Mouse (Mus musculus) spleen, embryonic (tissue): ENCODE results near the gene Rnf212b.

Experiments
- CTCF ChIA-PET: fragments of 350-600 bp; sonication (Branson Sonifier 250); formaldehyde crosslinking; loops from one replicate; lab custom pipeline; 2022; lab: Charles Lee

Rnf212b gene

GRCm38 (mm10) chr14:54874165-54874564 lies 60.2 kb downstream of the Rnf212b start:
- CTCF ChIA-PET: no interaction called here

GRCm38 (mm10) chr14:54875844-54876538 lies 62.0 kb downstream of the Rnf212b start:
- CTCF ChIA-PET: no interaction called here

DNA sequence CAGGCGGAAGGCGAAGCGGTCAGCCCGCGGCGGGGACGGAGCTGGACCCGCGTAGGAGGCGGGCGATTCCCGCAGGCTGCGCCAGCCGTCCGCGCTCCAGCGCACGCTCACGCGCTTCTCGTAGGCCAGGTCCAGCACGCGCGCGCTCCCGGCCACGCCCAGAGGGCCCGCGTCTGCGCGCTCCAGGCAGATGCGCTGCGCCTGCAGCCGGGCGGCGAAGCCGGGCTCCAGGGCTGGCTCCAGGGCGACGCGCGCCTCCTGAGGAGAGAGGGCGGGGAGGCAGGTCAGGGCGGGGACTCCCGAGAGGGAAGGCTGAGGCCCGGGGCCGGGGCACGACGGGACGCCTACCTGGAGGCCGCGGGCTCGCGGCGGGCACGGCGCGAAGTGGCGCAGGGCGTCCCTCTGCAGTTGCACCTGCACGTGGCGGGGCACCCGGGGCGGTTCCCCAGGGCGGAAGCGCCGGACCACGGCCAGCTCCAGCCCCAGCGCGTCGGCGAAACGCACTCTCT lies 62.7 kb downstream of the Rnf212b start:
- CTCF ChIA-PET: interaction anchor here (0.6 kb wide), 1 partner anchor 152 kb away, joined by 4 read pairs; no protein-coding TSS in a partner anchor

GRCm38 (mm10) chr14:54877048-54877715 lies 63.2 kb downstream of the Rnf212b start, which contains the start of gene Ppp1r3e:
Gene Ppp1r3e, minus strand, starts transcription at chr14:54877550.
- CTCF ChIA-PET: interaction anchor here (0.6 kb wide), 1 partner anchor 151 kb away, joined by 4 read pairs; no protein-coding TSS in a partner anchor

DNA sequence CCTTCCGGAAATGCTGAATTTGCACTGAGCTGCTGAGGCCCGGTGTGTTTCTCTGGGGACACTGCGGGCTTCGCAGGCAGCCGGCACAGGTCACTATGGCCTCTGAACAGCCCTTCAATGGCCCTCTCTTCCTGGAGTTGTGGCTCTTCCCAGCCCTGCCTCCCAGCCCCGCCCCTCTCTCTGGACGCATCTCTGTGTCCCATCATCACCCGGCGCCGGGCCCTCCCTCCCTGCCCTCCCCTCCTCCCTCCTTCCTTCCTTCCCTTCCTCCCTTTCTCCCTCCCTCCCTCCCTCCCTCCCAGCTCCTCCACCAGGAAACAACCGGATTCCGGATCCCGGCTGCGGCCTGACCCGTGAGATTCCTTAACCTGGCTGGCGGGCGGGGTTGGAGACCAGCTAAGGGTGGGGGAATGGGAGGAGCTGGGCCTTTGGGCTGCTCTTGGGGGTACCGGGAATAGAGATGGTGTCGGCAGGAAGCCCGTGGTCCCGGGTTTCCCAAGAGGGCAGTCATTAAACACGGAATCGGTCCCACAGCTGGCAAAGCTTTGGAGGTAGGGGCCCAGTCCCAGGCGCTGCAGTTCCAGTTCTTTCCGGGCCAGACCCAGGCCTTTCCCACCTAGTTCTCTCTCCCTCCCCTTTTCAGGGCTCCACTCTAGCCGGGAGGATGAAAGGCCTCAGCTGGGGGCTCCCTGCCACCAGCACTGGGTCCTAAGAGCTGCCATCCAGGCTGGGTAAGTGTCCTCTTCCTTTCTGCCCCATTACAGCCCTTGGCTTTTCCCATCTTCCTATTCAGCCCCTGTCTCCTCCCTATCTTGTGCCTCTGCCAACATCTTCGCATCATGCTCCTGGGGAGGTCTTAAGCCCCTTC lies 69.4 kb downstream of the Rnf212b start, which contains the start of the genes Bcl2l2 and Gm20521:
Gene Bcl2l2, plus strand, starts transcription at position 224 of the 868 bp plus-strand sequence.
Gene Gm20521, plus strand, starts transcription at position 288 of the 868 bp plus-strand sequence.
- CTCF ChIA-PET: interaction anchor here (0.6 kb wide), 1 partner anchor 280 kb away, joined by 4 read pairs; no protein-coding TSS in a partner anchor

- CTCF ChIA-PET: interaction anchor here (0.6 kb wide), 1 partner anchor 281 kb away, joined by 4 read pairs; no protein-coding TSS in a partner anchor
These were observed 70.2 kb downstream of the Rnf212b start for GRCm38 (mm10) chr14:54884022-54884712.

DNA sequence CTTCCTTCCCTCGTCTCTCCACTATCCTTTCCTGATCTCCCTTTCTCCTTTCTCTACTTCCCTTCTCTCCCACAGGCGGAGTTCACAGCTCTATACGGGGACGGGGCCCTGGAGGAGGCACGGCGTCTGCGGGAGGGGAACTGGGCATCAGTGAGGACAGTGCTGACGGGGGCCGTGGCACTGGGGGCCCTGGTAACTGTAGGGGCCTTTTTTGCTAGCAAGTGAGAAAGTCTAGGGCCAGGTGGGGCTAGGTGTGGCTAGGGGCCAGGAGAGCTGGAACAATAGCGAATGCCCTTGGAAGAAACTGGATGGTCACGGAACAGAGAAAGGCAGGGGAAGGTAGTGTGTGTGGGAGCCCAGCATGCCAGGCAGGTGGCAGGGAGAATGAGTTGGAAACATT lies 71.4 kb downstream of the Rnf212b start:
- CTCF ChIA-PET: no interaction called here

DNA sequence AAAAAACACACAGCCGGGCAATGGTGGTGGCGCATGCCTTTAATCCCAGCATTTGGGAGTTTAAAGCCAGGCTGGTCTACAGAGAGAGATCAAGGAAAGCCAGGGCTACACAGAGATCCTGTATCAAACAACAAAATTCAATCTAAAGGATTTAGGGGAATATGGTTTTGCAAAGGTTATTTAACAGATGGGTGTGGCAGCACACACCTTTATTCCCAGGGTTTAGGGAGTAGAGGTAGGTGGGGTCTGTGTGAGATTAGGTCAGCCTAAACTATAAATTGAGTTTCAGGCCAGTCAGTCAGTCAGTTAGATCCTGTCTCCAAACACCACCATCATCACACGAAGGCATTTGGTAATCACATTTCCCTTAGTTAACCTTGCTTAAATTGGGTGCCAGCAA lies 78.3 kb downstream of the Rnf212b start, which contains the start of gene Pabpn1:
Gene Pabpn1, plus strand, starts transcription at position 301 of the 400 bp plus-strand sequence.
- CTCF ChIA-PET: interaction anchor here (0.7 kb wide), 1 partner anchor 12 kb away, joined by 6 read pairs; no protein-coding TSS in a partner anchor

DNA sequence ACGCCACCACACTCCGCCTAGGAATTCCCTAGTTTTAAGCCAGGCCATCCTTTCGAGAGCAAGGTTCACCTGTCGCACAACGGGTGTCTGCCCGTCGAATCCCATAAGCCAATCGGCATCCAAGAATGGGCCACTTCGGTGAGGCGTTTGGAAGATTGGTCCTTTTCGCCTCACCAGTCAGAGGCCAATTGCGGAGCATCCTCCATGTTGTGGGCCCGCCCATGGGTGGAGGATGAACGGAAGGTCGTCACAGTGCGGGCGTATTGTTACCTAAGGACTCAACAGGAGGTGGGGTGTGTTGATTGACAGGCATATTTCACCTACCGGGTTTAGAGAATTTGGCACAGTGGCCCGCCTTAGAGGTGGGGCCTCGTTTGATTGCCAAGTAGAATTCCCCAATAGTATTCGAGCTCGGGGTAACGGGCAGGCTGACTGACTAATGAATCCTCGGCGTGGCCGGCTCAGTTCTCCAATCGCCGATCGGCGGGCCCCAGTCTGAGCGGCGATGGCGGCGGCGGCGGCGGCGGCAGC lies 79.8 kb downstream of the Rnf212b start:
- CTCF ChIA-PET: no interaction called here

GRCm38 (mm10) chr14:54894296-54895151 lies 80.6 kb downstream of the Rnf212b start:
- CTCF ChIA-PET: no interaction called here

GRCm38 (mm10) chr14:54897445-54897844 lies 83.5 kb downstream of the Rnf212b start:
- CTCF ChIA-PET: no interaction called here

DNA sequence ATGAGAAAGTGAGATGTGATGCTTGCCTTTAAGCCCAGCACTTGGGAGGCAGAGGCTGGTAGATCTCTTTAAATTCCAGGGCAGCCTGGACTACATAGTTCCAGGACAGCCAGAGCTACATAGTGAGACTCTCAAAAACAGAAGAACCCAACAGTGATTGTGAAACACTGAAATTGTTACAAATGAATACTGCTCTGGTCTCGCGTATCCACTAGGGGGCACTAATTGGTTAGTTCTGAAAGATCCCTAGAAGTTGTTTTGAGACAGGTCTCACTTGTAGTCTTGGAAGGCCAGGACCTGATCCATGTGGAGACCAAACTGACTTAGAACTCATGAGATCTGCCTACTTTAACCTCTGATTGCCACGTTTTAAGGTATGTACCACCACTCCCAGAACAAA lies 86.4 kb downstream of the Rnf212b start:
- CTCF ChIA-PET: interaction anchor here (0.6 kb wide), 1 partner anchor 48 kb away, joined by 5 read pairs; no protein-coding TSS in a partner anchor

- CTCF ChIA-PET: interaction anchor here (0.5 kb wide), 1 partner anchor 91 kb away, joined by 3 read pairs; no protein-coding TSS in a partner anchor
These were observed 89.7 kb downstream of the Rnf212b start for GRCm38 (mm10) chr14:54903641-54904040.
